Mouse (Mus musculus) heart, embryonic 12.5 days (tissue): ENCODE results near the gene Nt5c. TPM values are rescaled to one million over a fixed set of nuclear protein-coding genes. Genes with fewer than 3 reads are reported as not detected.
"Not testable (repeated sequence)": the region's sequence is repeated elsewhere in the genome, so short reads cannot be mapped to it uniquely, and the experiment has no call there.

Experiments
- ATAC-seq: fragments of 200-750 bp; cut with Nextera tagmentation; 2 replicates; pipeline ENCODE4 v1.8.0; 2017; ENCODE audit warnings: moderate TSS enrichment, moderate library complexity; ENCODE audit not compliant: insufficient number of reproducible peaks, low FRiP score
- H3K27ac ChIP-seq: fragments of 300-500 bp; sonication (generic); 2 replicates; pipeline ENCODE4 v1.5.1; 2016; ENCODE audit warnings: mild to moderate bottlenecking, moderate library complexity; ENCODE audit not compliant: poor library complexity, severe bottlenecking
- H3K27me3 ChIP-seq: fragments of 300-500 bp; sonication (generic); replicated peaks from 2 replicates; pipeline ENCODE4 v1.6.1; 2016; ENCODE audit warnings: mild to moderate bottlenecking, moderate library complexity
- H3K36me3 ChIP-seq: fragments of 300-500 bp; sonication (generic); 2 replicates; pipeline ENCODE4 v1.6.1; 2016; ENCODE audit warnings: mild to moderate bottlenecking, moderate library complexity
- H3K4me1 ChIP-seq: fragments of 300-500 bp; sonication (generic); replicated peaks from 2 replicates; pipeline ENCODE4 v1.6.1; 2016; ENCODE audit warnings: mild to moderate bottlenecking
- H3K4me2 ChIP-seq: fragments of 300-500 bp; sonication (generic); 2 replicates; pipeline ENCODE4 v1.6.1; 2016; ENCODE audit warnings: mild to moderate bottlenecking, moderate library complexity
- H3K4me3 ChIP-seq: fragments of 300-500 bp; sonication (generic); 2 replicates; pipeline ENCODE4 v1.5.1; 2016; ENCODE audit warnings: mild to moderate bottlenecking
- H3K9ac ChIP-seq: fragments of 300-500 bp; sonication (generic); 2 replicates; pipeline ENCODE4 v1.6.1; 2016; ENCODE audit warnings: mild to moderate bottlenecking, moderate library complexity
- H3K9me3 ChIP-seq: fragments of 300-500 bp; sonication (generic); replicated peaks from 2 replicates; pipeline ENCODE4 v1.6.1; 2016; ENCODE audit warnings: mild to moderate bottlenecking, moderate library complexity
- WGBS: fragments of 180-500 bp; shearing (Covaris S2); methylation state at CpG from one replicate; pipeline ENCODE4 v1.1.7; 2016; 5-methylcytosine and 5-hydroxymethylcytosine counted together
- polyA plus RNA-seq: library from polyadenylated mRNA; unstranded; fragments of >200 nt; fragmentation: Nextera tagmentation; extraction: Ambion mirVana; gene quantifications from 2 replicates; pipeline ENCODE4 v1.2.1, GENCODE M21; 2016

Nt5c gene
- polyA plus RNA-seq, result 56.2 and 58.2 TPM in 2 replicates

DNA sequence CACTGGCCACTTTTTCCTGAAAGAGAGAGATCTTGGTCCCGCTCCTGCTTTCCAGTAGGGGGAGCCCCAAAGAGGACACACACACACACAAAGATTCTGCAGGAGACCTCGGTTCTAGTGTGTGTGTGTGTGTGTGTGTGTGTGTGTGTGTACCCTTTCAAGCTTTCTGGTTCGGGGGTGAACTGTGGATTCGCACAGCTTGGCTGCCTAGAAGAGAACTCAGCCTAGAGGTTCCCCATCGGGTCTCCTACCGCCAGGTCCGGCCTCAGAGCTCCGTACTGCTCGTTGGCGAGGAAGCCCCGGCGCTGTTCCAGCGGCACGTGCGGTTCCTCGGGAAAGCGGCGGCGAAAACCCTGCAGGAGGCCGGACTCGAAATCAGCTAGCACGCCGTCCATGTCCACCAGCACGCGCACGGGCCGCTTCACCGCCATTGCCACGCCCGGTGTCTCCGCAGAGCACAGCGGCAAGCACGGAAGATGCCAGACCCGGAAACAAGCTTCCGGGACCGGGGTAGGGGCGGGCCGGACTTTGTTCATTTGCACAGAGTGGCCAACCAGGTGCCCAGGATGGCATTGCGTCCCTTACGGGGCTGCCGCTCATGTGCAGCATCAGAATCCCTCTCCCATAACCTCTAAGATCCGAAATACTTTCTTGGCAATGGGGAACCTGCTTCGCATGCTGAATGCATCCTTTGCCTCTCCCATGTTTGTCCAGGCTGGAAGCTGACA lies at the start of gene Nt5c:
Gene Nt5c, minus strand, starts transcription at position 507 of the 728 bp plus-strand sequence.
- peaks cover 20% of the 10 kb centered on the region for H3K36me3 ChIP-seq
- H3K27ac ChIP-seq, result peak within 1 kb of the TSS; percentile 65
- peak within 1 kb of the TSS; percentile 73 for H3K9ac ChIP-seq
- H3K9me3 ChIP-seq, result no peaks in the 10 kb centered on the region
- ATAC-seq, result peak; percentile 86
- no peaks in the 10 kb centered on the region for H3K27me3 ChIP-seq
- peak within 1 kb of the TSS; percentile 89 for H3K4me2 ChIP-seq
- peaks cover 11% of the 10 kb centered on the region for H3K4me1 ChIP-seq
- WGBS, result under 1% methylated on average over 43 of the region's 43 CpGs
- peak within 1 kb of the TSS; percentile 70 for H3K4me3 ChIP-seq

DNA sequence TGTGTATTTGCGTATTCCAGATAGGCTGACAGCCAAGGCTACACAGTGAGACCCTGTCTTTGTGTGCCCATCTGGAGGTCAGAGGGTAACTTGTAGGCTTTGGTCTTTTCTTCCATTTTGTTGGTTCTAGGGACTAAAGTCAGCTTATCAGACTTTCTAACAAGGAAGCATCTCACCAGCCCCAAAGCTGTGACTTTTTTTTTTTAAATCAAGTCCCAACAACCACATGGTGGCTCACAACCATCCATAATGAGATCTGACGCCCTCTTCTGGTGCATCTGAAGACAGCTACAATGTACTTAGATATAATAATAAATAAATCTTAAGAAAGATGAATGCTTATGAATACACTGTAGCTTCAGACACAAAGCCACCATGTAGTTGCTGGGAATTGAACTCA lies 46.4 kb upstream of the Nt5c start:
- ATAC-seq, result no peak
- Histone ChIP-seq H3K4me2 (no peak overlapping the region), H3K9ac (no peak overlapping the region), H3K36me3 (peaks cover 10% of the 10 kb centered on the region), H3K9me3 (no peaks in the 10 kb centered on the region), H3K4me3 (no peak overlapping the region), H3K4me1 (peaks cover 8% of the 10 kb centered on the region; the same call in 1 of the 2 replicates), H3K27ac (no peak overlapping the region), H3K27me3 (0 out of 2 replicates have a peak, but pooled peaks cover 6% of the 10 kb centered on the region)
- 63% methylated on average over 2 of the region's 2 CpGs for WGBS

DNA sequence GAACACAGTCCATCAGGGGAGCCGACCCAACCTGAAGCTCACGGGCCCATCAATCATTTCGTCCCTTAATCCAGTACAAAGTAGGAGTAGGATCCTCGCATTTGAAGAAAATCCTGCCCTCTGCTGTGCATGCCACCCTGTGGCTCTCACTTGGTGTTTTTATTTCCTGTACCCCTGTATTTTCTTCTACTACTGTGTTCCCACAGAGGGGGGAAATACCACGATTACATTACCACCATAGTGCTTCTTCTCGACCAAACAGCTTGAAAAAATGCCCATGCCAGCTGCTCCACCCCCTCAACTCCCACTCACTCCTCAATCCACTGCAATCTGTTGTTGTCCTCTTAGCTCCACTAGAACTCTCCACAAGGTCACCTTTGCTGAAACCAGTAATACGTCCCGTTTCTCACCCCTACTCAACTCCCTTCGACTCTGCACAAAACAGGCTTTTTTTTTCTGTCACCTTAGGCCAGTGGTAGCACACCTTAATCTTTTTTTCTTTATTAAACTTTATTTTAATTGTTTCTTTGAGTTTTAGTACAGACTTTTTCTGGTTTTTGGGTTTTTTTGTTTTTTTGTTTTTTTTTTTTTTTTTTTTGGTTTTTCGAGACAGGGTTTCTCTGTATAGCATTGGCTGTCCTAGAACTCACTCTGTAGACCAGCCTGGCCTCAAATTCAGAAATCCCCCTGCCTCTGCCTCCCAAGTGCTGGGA lies 45.4 kb upstream of the Nt5c start:
- 87% methylated on average over 10 of the region's 10 CpGs for WGBS
- peak overlapping the region; percentile 100 for H3K4me3 ChIP-seq
- H3K4me2 ChIP-seq, result peak overlapping the region; percentile 86
- peaks cover 20% of the 10 kb centered on the region for H3K36me3 ChIP-seq
- H3K9me3 ChIP-seq, result no peaks in the 10 kb centered on the region
- no peak overlapping the region for H3K9ac ChIP-seq
- peak overlapping the region; percentile 100 for H3K27ac ChIP-seq
- peaks cover 8% of the 10 kb centered on the region; the same call in 1 of the 2 replicates for H3K4me1 ChIP-seq
- no peak for ATAC-seq
- H3K27me3 ChIP-seq, result no peaks in the 10 kb centered on the region

DNA sequence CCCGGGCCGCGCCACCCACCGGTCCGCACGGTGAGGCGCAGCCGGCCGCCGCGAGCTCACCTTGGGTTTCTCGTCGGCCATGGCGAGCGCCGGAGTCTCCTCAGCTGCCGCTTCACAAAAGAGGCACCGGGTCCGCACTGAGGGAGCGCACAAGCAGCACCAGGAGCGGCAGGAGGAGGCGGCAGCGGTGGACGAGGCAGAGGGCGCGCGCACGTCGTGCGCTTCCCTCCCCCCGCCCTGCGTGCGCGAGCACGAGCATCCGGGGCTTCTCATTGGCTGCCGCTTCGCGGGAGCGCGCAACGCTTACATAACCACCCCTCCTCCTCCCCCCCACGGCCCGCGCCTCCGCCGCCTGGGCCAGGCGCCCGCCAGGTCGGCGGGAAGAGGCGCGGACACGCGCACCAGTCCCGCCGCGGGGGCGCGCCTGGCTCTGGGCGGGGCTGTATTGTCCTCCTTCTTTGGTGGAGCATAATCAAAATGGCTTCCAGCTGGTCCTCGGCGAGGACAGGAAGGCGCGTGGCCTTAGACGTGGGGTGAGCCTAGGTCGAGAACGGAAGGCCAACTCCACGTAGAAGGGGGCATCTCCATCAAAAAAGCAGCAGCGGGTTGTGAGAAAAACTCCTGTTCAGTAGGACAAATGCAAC lies 44.5 kb upstream of the Nt5c start, which contains the start of gene Sumo2:
Gene Sumo2, minus strand, starts transcription at position 239 of the 644 bp plus-strand sequence.
- ATAC-seq, result peak; percentile 89
- Histone ChIP-seq H3K9me3 (no peaks in the 10 kb centered on the region), H3K4me2 (peak within 1 kb of the TSS; percentile 86), H3K27ac (peak within 1 kb of the TSS; percentile 100), H3K9ac (peak within 1 kb of the TSS; percentile 100), H3K36me3 (peaks cover 28% of the 10 kb centered on the region), H3K4me3 (peak within 1 kb of the TSS; percentile 100), H3K27me3 (no peaks in the 10 kb centered on the region), H3K4me1 (peaks cover 8% of the 10 kb centered on the region; the same call in 1 of the 2 replicates)
- WGBS, result 2% methylated on average over 69 of the region's 70 CpGs

DNA sequence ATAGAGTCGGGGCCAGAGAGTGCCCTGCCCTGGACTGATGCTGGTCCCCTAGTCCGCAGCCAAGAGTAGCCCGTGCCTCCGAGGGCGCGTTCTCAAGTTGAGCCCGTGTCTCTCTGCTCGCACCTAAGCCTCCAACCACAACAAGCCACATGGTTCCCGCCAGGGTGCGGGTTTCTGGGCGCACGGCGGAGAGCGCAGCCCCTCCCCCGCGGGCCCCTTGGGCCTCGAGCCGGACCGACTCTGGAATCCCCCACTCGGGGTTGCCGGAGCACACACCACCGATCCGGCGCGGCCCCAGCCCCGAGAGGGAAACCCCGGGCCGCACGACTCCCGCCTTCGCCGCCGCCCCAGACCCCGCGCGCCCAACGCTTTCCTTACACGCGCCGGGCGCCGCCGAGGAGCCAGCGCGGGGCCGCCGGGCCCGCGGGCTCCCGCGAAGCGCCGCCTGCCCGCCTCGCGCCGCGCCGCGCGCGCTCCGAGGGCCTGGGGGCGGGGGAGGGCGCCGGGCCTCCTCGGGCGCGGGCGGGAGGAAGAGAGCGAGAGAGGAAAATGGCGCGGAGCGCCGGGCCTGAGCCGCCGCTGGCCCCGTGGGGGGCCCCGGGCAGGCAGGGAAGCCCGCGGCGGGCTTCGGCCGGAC lies 43.9 kb upstream of the Nt5c start:
- WGBS, result under 1% methylated on average over 62 of the region's 84 CpGs

DNA sequence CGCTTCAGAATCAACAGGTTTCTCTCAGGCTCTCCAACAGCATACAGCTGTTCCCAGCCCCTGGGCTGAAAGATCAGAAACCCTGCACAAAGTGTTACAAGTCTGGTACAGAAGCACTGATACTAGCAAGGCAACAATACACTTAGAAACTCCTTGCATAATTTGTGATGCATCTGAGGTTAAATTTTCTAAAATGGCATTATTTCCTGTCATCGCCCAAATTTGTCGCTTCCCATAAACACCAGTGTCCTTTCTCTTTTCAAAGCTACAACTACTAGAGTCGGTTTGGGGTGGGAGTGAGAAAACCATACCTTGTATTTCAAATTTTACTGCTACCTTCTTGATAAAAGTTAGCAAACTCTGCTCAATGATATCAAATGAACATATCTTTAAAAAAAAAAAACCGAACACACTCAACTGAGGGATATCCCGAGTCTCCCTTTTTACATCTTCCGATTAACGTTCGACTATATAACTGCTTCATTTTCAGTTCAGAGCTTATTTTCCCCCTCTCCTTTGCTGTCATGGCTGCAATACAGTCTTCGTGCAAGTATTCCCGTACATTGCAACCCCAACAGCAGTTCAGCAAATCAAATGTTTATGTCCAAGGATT lies 43.2 kb upstream of the Nt5c start:
- Histone ChIP-seq H3K9ac (peak overlapping the region; percentile 100), H3K9me3 (no peaks in the 10 kb centered on the region), H3K27ac (peak overlapping the region; percentile 100), H3K4me3 (peak overlapping the region; percentile 100), H3K4me1 (peaks cover 8% of the 10 kb centered on the region; the same call in 1 of the 2 replicates), H3K4me2 (peak overlapping the region; percentile 86), H3K36me3 (peaks cover 35% of the 10 kb centered on the region), H3K27me3 (no peaks in the 10 kb centered on the region)
- WGBS, result 5% methylated on average over 11 of the region's 11 CpGs
- ATAC-seq, result no peak

More for the DNA sequence above, 43.9 kb upstream of the Nt5c start:
- Histone ChIP-seq H3K4me1 (peaks cover 8% of the 10 kb centered on the region; the same call in 1 of the 2 replicates), H3K4me3 (peak overlapping the region; percentile 100), H3K36me3 (peaks cover 30% of the 10 kb centered on the region), H3K9me3 (no peaks in the 10 kb centered on the region), H3K27ac (peak overlapping the region; percentile 100), H3K4me2 (peak overlapping the region; percentile 86), H3K9ac (peak overlapping the region; percentile 100), H3K27me3 (no peaks in the 10 kb centered on the region)
- peak; percentile 85 for ATAC-seq

DNA sequence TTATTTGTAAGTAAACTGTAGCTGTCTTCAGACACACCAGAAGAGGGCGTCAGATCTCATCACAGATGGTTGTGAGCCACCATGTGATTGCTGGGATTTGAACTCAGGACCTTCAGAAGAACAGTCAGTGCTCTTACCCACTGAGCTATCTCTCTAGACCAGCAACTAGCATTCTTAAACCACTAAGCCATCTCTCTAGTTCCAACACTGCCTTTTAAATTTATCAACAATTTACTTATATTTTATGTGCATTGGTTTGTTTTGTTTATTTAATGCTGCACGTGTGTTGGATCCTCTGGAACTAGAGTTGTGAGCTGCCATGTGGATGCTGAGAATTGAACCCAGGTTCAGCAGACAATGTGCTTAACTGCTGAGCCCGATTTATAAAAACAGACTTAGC lies 34.8 kb upstream of the Nt5c start:
- ATAC-seq, H3K9ac ChIP-seq, H3K27me3 ChIP-seq, H3K4me3 ChIP-seq, H3K27ac ChIP-seq, H3K4me1 ChIP-seq, H3K4me2 ChIP-seq, H3K9me3 ChIP-seq: not testable (repeated sequence)
- 84% methylated on average over 3 of the region's 3 CpGs for WGBS
- H3K36me3 ChIP-seq, result peaks cover 79% of the 10 kb centered on the region

DNA sequence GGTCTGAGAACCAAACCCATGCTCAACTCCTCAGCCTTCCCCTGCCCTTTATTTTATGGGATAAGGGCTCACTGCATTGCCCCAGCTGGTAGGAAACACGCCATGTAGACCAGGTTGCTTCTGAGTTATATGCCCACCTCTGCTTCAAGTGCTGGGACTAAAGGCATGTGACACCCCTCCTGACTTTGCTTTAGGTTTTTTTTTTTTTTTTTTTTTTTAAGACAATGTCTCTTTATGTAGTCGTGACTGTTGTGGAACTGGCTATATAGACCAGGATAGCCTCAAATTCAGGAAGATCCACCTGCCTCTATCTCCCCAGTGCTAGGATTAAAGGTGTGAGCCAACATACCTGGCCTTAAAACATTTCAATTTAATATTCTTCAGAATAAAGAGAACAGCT lies 31.0 kb upstream of the Nt5c start:
- H3K4me3 ChIP-seq, result no peak overlapping the region
- no peak overlapping the region for H3K4me2 ChIP-seq
- ATAC-seq, result no peak
- H3K27ac ChIP-seq, result no peak overlapping the region
- no peak overlapping the region for H3K9ac ChIP-seq
- no peaks in the 10 kb centered on the region for H3K9me3 ChIP-seq
- WGBS, result 83% methylated on average over 2 of the region's 2 CpGs
- peaks cover 56% of the 10 kb centered on the region for H3K36me3 ChIP-seq
- peaks cover 21% of the 10 kb centered on the region for H3K4me1 ChIP-seq
- H3K27me3 ChIP-seq, result no peaks in the 10 kb centered on the region

DNA sequence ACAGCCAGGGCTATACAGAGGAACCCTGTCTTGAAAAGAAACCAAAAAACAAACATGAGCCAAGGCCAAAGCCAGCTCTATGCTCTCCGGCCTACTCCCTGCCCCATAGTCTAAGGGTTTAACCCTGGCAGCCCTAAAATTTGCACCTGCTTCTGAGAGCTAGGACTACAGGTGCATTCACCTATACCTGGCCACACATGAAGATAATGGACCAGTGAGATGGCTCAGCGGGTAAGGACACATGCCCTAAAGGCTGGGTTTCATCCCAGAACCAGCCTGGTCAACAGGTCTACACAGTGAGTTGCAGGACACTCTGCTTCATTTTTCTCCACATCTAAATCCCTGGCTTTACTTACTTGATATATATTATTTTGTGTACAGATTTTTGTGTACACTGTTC lies 30.6 kb upstream of the Nt5c start:
- ATAC-seq, result no peak
- Histone ChIP-seq H3K4me3 (no peak overlapping the region), H3K27ac (no peak overlapping the region), H3K36me3 (peaks cover 51% of the 10 kb centered on the region), H3K27me3 (no peaks in the 10 kb centered on the region), H3K9ac (no peak overlapping the region), H3K4me2 (no peak overlapping the region), H3K4me1 (peaks cover 21% of the 10 kb centered on the region), H3K9me3 (no peaks in the 10 kb centered on the region)
- WGBS, result 90% methylated on average over 2 of the region's 2 CpGs

DNA sequence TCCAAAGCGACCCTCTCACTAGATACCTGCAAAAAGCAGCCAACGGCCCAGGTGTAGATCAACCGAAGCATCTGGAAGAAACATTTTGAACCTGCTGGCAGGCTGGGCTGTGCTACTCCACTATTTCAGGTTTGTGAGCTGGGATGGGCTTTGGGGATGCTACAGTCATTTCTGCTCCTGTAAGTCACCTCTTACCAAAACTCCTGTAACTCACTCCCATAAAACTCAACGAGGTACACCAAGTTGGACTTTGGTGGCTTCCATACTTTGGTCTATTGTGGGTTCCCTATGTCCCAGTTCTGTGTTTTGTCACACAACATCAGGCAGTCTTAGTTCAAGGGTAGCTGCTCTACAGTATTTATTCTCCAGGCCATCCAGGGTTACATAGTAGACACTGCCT lies 29.4 kb upstream of the Nt5c start:
- no peaks in the 10 kb centered on the region for H3K27me3 ChIP-seq
- H3K36me3 ChIP-seq, result peaks cover 40% of the 10 kb centered on the region
- no peak overlapping the region for H3K4me3 ChIP-seq
- no peak overlapping the region for H3K9ac ChIP-seq
- peak overlapping the region; percentile 68; the same call in 1 of the 2 replicates for H3K27ac ChIP-seq
- peaks cover 21% of the 10 kb centered on the region for H3K4me1 ChIP-seq
- 71% methylated on average over 4 of the region's 4 CpGs for WGBS
- no peak for ATAC-seq
- H3K9me3 ChIP-seq, result no peaks in the 10 kb centered on the region
- H3K4me2 ChIP-seq, result no peak overlapping the region
